Mouse (Mus musculus): ENCODE measurements around the gene Mapkapk5. TPM values are rescaled to one million over a fixed set of nuclear protein-coding genes. Genes with fewer than 3 reads are reported as not detected.

Gene Mapkapk5
- total RNA-seq (2022) = 100 to 1,000 TPM; 104 to 124 (median 121) TPM

DNA sequence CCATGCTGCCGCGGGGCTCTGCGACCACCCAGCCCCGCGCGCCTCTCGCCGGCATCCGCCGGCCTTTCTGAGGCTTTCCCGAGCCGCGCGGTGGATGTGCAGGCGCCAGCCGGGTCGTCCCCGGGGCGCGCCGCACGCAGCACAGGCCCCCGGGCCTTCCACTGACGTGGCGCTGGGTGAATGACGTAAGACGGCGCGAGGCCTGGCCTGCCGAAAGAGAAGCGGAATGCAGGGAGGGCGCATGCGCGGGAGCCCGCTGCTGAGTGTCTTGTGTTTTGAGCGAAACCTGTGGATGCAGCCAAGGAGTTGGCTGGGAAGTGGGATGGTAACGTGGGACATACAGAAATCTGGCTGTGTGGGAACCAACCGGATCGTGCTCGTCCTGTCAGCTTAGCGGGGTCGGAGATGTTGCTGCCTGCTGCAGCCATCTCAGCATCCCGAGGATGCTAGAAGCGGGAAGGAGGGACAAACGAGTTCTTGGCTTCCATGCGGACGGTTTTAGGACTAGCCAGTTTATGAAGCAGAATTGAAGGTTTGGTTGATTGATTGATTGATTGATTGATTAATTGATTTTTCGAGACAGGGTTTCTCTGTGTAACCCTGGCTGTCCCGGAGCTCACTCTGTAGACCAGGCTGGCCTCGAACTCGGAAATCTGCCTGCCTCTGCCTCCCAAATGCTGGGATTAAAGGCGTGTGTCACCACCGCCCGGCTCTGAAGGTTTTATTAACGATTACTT, at the start of gene Mapkapk5:
Gene Mapkapk5 (minus strand): TSS at position 113 of the 737 bp plus-strand sequence.
- peak; percentile 92 for DNase-seq (ENCODE audit: low spot score)

DNA sequence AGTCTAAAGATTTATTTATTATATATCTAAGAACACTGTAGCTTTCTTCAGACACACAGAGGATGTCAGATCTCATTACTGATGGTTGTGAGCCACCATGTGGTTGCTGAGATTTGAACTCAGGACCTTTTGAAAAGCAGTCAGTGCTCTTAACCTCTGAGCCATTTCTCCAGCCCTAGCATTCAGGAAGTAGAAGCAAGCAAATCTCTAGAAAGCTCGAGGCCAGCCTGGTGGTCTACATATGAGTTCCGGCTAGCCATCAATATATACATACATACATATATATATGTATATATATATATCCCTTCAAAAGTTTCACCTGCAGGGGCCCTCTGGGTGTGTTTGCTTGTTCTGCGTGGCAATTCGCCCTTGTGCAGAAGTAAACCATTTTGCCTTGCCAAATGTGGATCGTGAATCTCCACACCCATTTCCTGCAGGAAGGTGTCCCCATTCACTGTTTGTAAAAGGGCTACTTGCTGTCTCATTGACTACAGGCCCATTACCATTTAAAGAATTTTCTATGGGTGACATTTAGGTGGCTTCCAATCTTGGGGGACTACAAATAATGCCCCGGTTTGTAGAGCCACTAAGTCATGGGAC, 49.1 kb upstream of the Mapkapk5 start:
- DNase-seq (ENCODE audit: low spot score) = no peak

- DNase-seq (ENCODE audit: low spot score) = peak; percentile 86
These were observed 48.0 kb upstream of the Mapkapk5 start, which contains the start of gene Aldh2 for GRCm38 (mm10) chr5:121593451-121594401. Gene Aldh2 (minus strand): TSS chr5:121593824.

GRCm38 (mm10) chr5:121592816-121593407, 47.2 kb upstream of the Mapkapk5 start:
- no peak for DNase-seq (ENCODE audit: low spot score)

- DNase-seq (ENCODE audit: low spot score) = no peak
These were observed 46.5 kb upstream of the Mapkapk5 start for GRCm38 (mm10) chr5:121592064-121592815.

- peak; percentile 40 for DNase-seq (ENCODE audit: low spot score)
These were observed 45.8 kb upstream of the Mapkapk5 start for GRCm38 (mm10) chr5:121591417-121592063.

GRCm38 (mm10) chr5:121589928-121590327, 44.2 kb upstream of the Mapkapk5 start:
- no peak for DNase-seq (ENCODE audit: low spot score)

DNA sequence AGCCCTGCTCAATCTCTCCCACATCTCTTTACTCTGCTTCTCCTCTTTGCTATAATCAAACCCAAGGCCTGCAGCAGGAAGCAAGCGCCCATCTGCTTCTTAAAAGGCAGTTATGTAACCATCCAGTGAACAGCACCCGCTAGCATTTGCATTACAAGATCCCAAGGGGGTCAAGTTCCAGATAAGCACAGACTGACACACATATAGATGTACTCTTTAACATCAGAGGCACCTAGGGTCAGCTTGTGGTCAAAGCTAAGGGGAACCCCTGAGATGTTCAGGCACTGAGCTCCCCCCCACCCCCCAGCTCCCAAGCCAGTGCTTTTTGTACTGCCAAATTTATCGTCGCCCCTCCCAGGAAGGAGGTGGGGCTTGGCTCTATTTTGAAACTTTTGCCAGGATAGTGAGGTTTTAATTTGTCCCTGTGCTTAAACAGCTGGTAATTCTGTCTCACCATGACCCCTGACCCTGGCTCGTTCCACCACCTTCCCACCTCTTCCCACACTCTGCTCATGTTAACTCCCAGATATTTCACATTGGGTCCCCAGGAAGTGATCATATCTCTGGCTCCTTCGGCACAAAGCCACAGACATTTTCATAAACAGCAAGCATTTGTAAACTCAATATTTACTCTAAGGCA, 40.8 kb upstream of the Mapkapk5 start:
- peak; percentile 74 for DNase-seq (ENCODE audit: low spot score)

- no peak for DNase-seq (ENCODE audit: low spot score)
These were observed 40.0 kb upstream of the Mapkapk5 start for GRCm38 (mm10) chr5:121585699-121586098.

- DNase-seq (ENCODE audit: low spot score) = no peak
These were observed 39.3 kb upstream of the Mapkapk5 start for GRCm38 (mm10) chr5:121585005-121585404.

DNA sequence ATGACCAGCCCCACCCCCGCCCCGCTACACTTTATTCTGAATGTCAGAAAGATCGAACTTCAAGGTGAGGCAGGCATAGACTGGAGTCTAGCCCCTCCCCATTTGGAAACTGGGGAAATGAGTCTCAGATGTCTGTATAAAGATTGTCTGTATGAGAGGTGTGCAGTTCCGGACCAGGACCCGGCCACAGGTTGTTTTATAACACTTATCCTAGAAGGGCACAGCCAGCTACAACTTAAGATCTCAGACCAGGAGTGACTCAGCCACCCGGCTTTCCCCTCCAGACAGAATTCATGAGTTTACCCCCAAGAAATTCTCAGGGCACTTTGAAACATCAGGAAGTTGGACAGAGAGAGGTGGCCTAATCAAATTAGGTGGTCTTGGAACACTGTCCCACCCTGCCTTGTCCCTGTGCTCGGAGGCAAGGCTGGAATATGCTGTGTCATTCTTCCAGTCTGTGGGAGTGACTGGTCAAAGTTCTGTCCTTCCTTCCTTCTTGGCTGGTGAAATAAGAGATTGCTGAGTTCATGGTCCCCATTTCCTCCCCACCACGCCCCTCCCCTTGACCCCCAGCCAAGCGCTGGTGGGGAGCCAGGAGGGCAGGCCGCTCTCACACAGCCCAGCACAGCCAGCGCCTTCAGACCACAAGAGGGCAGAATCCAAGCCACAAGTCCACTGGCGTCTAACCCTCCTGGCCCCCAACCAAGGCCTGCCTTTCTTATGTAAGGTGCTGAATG, 38.2 kb upstream of the Mapkapk5 start:
- DNase-seq (ENCODE audit: low spot score) = peak; percentile 95

DNA sequence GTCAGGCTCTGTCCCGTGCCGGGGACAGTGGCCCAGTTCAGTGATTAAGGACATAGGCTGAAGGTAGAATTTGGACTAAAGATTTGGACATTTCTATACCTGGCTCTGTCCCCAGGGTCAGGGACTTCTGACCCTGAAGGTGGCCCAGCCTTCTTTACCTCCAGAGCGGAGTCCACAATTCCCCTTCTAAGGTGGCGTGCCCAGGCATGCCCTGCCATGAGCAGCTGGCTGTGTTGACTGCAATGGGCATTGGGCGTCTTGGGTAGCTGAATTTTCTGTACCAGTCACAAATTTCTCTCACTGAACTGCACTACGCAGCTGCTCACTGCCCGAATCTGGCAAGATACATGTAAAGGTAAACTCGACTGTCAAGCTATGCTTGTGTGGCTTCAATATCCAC, 36.2 kb upstream of the Mapkapk5 start:
- no peak for DNase-seq (ENCODE audit: low spot score)

- DNase-seq (ENCODE audit: low spot score) = peak; percentile 43
These were observed 31.3 kb upstream of the Mapkapk5 start for GRCm38 (mm10) chr5:121576927-121577488.

- no peak for DNase-seq (ENCODE audit: low spot score)
These were observed 30.2 kb upstream of the Mapkapk5 start for GRCm38 (mm10) chr5:121575867-121576266.

DNA sequence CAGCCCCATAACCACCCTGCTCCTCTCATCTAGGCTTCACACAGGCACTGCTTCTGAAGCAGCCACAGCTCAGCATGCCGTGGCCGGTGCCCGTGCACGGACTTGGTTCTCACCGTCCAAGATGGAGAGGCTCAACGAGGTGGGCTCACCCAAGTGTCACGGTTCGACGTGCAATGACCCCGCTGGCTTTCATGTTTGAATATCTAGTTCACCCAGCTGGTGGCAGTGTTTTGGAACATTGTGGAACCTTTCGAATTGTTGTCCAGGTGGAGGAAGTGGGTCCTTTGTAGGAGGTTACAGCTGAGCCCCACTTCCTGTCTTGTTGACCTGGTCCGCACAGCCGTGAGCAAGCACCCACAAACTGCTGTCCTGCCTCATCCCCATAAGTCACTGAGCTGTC, 28.4 kb upstream of the Mapkapk5 start:
- DNase-seq (ENCODE audit: low spot score) = no peak

GRCm38 (mm10) chr5:121570787-121571186, 25.1 kb upstream of the Mapkapk5 start:
- DNase-seq (ENCODE audit: low spot score) = no peak

DNA sequence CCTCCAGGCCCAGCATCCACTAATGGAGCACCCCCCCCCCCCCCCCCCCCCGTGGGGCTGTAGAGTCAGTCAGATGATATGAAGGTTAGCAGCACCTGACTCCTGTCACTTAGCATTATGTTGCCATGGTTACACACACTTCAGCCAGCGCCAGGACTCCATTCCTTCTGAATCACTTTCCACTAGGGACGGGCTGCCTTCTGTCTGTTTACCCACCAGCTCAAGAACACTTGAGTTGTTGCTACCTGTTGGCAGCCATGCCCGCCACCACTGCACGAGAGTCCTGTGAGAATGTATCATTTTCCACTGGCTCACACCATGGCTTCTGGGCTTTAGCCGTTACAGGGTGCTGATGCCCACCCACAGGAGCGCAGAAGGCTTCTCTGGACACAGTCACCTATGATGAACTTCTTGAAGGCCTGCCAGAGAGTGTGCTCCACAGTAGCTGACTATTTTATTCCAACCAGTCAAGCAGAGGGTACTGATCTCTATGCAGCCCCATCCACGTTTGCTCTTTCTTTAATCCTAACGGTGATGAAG, 24.2 kb upstream of the Mapkapk5 start:
- no peak for DNase-seq (ENCODE audit: low spot score)

DNA sequence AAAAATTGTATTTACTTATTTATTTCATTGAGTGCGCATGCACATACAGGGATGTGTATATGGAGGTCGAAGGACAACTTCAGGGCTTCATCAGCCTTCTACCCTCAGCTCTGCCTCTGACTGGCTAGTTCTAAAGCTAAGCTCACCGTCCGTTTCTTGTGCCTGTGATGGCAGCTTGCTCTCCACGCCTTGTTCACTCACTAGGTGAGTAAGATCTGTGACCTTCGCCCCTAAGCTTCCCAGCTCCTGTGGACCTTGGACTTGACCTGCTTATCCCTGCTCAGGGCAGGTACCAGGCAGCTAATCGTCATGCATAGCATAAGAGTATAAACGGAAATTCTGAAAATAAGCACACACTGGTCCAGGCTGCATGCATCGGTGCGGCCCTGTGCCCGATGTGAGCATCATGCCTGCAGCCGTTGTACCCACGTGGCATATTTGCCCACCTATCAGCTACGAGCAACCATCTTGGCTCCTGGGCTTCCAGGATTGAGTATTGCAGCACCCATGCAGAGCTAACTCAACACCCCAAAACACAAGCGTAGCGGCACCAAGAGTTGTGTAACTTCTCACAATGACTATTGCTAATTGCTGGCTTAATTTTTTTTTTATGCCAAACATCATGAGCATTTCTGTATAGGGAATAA, 20.5 kb upstream of the Mapkapk5 start:
- no peak for DNase-seq (ENCODE audit: low spot score)
